Mouse (Mus musculus): Measurements from ENCODE around the gene Lrfn3. TPM values are rescaled to one million over a fixed set of nuclear protein-coding genes. Genes with fewer than 3 reads are reported as not detected.

Gene Lrfn3
- polyA plus RNA-seq, 1 experiment from 2014 or later, result 6.8 TPM

DNA sequence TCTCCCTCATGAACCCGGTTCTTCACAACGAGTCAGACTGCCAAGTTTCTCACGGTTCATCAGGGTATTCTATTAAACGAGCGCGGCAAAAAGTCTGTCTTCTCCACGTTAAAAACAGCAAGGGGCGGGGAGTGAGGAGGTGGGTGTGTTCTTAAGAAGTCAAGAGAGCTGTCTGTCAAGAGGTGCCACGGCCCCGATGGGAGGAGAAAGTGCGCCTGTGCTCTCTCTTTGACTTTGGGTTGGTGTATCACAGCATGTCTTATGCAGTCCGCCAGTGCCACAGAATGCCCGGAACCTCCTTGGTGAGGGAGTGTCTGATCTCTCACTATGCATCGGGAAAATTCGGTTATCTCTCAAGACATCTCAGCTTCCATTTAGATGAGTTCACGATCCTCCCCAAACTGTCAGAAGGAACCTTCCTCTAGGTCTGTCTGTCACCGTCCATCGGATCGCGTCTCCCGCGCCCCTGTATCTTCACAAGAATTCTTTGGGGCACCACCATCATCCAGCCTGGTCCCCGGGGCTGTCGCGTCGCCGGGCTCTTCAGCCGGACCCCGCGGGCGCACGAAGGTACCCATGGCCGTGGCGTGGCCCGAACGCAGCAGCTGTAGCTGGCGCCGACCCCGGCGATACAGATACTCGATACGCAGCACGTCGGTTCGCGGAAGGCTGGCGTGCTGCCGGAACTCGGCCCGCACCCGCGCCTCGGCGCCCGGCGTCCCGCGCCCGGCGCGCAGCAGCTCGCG lies 40.9 kb downstream of the Lrfn3 start, which contains the start of gene E130208F15Rik:
E130208F15Rik (plus strand) TSS at position 202 of the 746 bp plus-strand sequence.
- Histone ChIP-seq H3K36me3 (ENCODE audit: insufficient read depth, low read length) (no peaks in the 10 kb centered on the region), H3K4me1 (ENCODE audit: insufficient read depth, low read length) (peaks cover 16% of the 10 kb centered on the region), H3K9me3 (ENCODE audit: low read length) (no peaks in the 10 kb centered on the region), H3K27ac (ENCODE audit: low read length) (peak within 1 kb of the TSS; percentile 91), H3K9ac (replicated peaks; ENCODE audit: low read length) (peak within 1 kb of the TSS; percentile 87), H3K27me3 (ENCODE audit: insufficient read depth, low read length) (no peaks in the 10 kb centered on the region), H3K4me2 (replicated peaks; ENCODE audit: low read depth, low read length) (peak within 1 kb of the TSS; percentile 85), H3K4me3 (ENCODE audit: low read length) (peak within 1 kb of the TSS; percentile 79)
- ATAC-seq (ENCODE audit: low FRiP score, low TSS enrichment), result peak; percentile 65
- under 1% methylated on average over 62 of the region's 63 CpGs for WGBS

DNA sequence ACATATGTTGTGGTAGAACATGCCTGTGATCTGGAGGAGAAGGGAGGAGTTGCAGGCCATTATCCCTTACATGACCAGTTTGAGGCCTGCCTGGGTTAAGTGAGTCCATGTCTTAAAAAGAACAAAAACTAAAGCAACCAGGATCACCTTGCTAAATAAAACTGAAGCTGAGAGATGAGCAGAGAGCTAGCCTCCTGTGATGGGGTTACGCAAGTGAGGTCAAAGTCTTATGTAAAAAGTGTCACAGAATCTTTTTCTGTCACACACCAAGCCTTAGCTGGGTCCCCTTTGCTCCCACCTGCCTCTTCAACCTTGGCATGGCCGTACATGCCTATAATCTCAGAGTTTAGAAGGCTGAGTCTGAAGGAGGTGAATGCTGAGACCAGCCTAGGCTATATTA lies 41.6 kb downstream of the Lrfn3 start:
- Histone ChIP-seq H3K4me2 (replicated peaks; ENCODE audit: low read depth, low read length) (peak overlapping the region; percentile 85), H3K9ac (replicated peaks; ENCODE audit: low read length) (peak overlapping the region; percentile 87), H3K4me3 (ENCODE audit: low read length) (peak overlapping the region; percentile 79), H3K9me3 (ENCODE audit: low read length) (no peaks in the 10 kb centered on the region), H3K27ac (ENCODE audit: low read length) (no peak overlapping the region), H3K27me3 (ENCODE audit: insufficient read depth, low read length) (no peaks in the 10 kb centered on the region), H3K36me3 (ENCODE audit: insufficient read depth, low read length) (no peaks in the 10 kb centered on the region), H3K4me1 (ENCODE audit: insufficient read depth, low read length) (peaks cover 16% of the 10 kb centered on the region)
- 83% methylated on average over 2 of the region's 2 CpGs for WGBS
- no peak for ATAC-seq (ENCODE audit: low FRiP score, low TSS enrichment)

DNA sequence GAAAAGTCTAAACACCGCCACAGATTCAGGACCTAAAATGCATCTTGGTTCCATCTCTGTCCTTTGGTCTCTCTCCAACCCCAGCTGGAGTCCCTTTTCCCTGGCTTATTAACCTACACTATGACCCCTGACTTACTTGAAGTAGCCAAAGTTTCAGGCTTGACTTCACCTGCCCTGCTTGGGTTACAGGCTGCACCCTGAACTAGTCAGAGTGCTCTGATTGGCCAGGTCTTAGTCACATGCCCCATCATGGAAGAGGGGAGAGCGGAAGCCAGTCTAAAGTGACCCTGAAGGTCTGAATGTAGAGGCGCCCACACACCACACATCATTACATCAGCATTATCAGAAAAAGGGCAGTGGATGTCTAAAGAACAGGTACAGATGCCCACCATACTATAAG lies 44.4 kb downstream of the Lrfn3 start:
- no peak for ATAC-seq (ENCODE audit: low FRiP score, low TSS enrichment)
- WGBS, result 74% methylated on average over 3 of the region's 3 CpGs
- H3K36me3 ChIP-seq (ENCODE audit: insufficient read depth, low read length), result no peaks in the 10 kb centered on the region
- H3K4me2 ChIP-seq (replicated peaks; ENCODE audit: low read depth, low read length), result no peak overlapping the region
- no peak overlapping the region for H3K4me3 ChIP-seq (ENCODE audit: low read length)
- no peak overlapping the region for H3K9ac ChIP-seq (replicated peaks; ENCODE audit: low read length)
- no peaks in the 10 kb centered on the region for H3K9me3 ChIP-seq (ENCODE audit: low read length)
- H3K4me1 ChIP-seq (ENCODE audit: insufficient read depth, low read length), result peaks cover 30% of the 10 kb centered on the region
- no peaks in the 10 kb centered on the region for H3K27me3 ChIP-seq (ENCODE audit: insufficient read depth, low read length)
- peak overlapping the region; percentile 31; the same call in 1 of the 2 replicates for H3K27ac ChIP-seq (ENCODE audit: low read length)

DNA sequence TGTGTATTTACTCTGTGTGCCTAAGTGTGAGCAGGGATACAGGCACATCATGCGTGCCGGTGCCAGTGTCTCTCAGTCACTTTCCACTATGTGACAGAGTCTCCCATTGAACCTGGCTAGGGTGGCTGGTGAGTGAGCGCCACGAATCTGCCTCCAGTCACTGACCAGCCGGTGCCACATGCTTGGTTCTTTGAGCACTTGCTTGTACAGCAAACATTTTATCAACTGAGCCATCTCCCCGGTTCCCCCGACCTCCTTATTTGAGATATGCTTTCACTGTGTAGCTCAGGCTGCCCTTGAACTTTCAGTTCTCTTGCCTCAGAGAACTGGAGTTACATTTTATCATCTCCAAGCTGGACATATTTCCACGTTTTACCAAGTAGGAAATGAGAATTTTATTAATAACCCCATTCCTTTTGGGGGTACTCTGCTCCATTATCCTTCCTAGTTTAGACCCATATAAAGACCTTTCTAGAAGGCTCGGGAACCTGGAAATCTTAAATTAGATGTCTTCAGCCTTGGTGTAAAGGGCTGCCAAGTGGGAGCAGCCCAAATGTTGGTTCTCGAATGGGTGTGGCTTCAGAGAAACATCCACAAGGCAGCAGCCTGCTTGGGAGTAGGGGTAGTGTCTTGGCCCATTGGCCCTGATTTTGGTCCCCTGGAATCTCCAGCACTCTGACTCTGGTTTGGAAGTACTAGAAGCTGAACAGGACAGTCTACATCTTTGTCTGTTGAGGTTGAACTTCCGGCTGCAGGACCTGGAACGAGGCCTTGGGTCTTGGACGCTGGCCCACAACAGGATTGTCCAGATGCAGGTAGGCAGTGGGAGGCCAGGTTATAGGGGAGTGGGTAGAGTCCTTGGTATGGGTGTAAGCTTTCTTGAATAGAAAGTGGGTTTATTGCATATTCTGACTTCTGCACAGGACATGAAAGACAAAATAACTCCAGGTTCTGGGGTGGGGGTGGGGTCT lies 46.7 kb downstream of the Lrfn3 start:
- no peak for ATAC-seq (ENCODE audit: low FRiP score, low TSS enrichment)
- Histone ChIP-seq H3K9ac (replicated peaks; ENCODE audit: low read length) (peak overlapping the region; percentile 75), H3K4me1 (ENCODE audit: insufficient read depth, low read length) (peaks cover 18% of the 10 kb centered on the region), H3K4me3 (ENCODE audit: low read length) (peak overlapping the region; percentile 58), H3K36me3 (ENCODE audit: insufficient read depth, low read length) (no peaks in the 10 kb centered on the region), H3K9me3 (ENCODE audit: low read length) (no peaks in the 10 kb centered on the region), H3K27ac (ENCODE audit: low read length) (no peak overlapping the region; the same call in 1 of the 2 replicates), H3K27me3 (ENCODE audit: insufficient read depth, low read length) (no peaks in the 10 kb centered on the region), H3K4me2 (replicated peaks; ENCODE audit: low read depth, low read length) (peak overlapping the region; percentile 59)
- WGBS, result 66% methylated on average over 13 of the region's 13 CpGs

DNA sequence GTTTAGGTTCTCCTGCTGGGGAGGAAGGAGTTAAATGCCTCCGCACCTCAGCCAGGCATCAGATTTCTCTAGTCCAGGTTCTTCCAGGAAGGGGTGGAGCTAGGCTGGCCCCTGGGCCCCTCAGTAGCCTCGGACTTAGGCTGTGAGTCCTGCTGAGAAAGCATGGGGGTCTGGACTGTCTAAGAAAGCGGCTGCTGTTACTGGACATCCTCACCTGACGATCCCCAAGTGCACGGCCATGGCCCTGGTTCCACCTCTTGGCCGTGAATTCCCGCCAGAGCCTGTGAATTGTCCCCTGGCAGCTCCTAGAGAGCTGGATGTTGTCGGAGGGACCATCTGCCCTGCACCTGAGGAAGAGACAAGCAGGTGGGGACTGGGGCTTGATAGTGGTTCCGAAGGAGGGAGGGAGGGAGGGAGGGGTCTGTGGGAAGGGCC lies 47.8 kb downstream of the Lrfn3 start, which contains the start of gene Syne4:
Syne4 (plus strand) TSS at position 87 of the 435 bp plus-strand sequence.
- Histone ChIP-seq H3K27ac (ENCODE audit: low read length) (peak within 1 kb of the TSS; percentile 83), H3K27me3 (ENCODE audit: insufficient read depth, low read length) (no peaks in the 10 kb centered on the region), H3K4me3 (ENCODE audit: low read length) (peak within 1 kb of the TSS; percentile 58), H3K4me2 (replicated peaks; ENCODE audit: low read depth, low read length) (peak within 1 kb of the TSS; percentile 59), H3K9ac (replicated peaks; ENCODE audit: low read length) (peak within 1 kb of the TSS; percentile 75), H3K9me3 (ENCODE audit: low read length) (no peaks in the 10 kb centered on the region), H3K36me3 (ENCODE audit: insufficient read depth, low read length) (no peaks in the 10 kb centered on the region), H3K4me1 (ENCODE audit: insufficient read depth, low read length) (peaks cover 21% of the 10 kb centered on the region)
- under 1% methylated on average over 9 of the region's 9 CpGs for WGBS
- peak; percentile 84 for ATAC-seq (ENCODE audit: low FRiP score, low TSS enrichment)

DNA sequence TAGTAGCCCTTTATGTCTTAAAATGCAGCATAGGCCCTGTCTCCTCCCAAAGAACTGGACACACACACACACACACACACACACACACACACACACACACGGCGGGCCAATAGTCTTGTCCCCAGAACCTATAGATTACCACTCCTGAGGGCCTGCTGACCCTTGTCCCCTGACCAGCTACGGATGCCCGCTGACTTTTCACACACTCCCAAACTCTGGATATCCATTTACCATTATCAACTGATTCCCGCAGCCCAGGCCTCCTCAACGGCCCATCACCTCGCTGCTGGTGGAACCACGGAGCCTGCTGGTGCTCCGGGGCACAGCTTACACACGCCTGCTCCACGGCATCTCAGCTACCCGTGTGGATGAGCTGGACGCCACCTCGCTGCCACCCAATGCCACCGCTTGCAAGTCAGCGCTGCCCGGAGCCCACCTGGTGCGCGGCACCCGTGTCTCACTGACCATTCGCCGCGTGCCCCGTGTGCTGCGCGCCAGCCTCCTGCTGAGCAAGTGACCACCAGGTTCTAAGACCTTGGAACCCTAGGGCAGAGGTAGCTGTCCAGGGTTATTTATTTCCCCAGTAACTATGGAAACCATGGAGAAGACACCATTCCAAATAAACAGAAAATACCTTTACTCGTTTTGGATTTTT lies 48.8 kb downstream of the Lrfn3 start:
- H3K4me3 ChIP-seq (ENCODE audit: low read length), result peak overlapping the region; percentile 21
- no peaks in the 10 kb centered on the region for H3K9me3 ChIP-seq (ENCODE audit: low read length)
- no peaks in the 10 kb centered on the region for H3K36me3 ChIP-seq (ENCODE audit: insufficient read depth, low read length)
- H3K27me3 ChIP-seq (ENCODE audit: insufficient read depth, low read length), result no peaks in the 10 kb centered on the region
- 31% methylated on average over 27 of the region's 27 CpGs for WGBS
- H3K4me2 ChIP-seq (replicated peaks; ENCODE audit: low read depth, low read length), result peak overlapping the region; percentile 26; the same call in 1 of the 2 replicates
- 0 out of 2 replicates have a peak overlapping the region, but pooled peaks have one; percentile 28 for H3K9ac ChIP-seq (replicated peaks; ENCODE audit: low read length)
- ATAC-seq (ENCODE audit: low FRiP score, low TSS enrichment), result peak; percentile 31; the same call in 1 of the 2 replicates
- H3K4me1 ChIP-seq (ENCODE audit: insufficient read depth, low read length), result peaks cover 27% of the 10 kb centered on the region
- H3K27ac ChIP-seq (ENCODE audit: low read length), result peak overlapping the region; percentile 37; the same call in 1 of the 2 replicates

DNA sequence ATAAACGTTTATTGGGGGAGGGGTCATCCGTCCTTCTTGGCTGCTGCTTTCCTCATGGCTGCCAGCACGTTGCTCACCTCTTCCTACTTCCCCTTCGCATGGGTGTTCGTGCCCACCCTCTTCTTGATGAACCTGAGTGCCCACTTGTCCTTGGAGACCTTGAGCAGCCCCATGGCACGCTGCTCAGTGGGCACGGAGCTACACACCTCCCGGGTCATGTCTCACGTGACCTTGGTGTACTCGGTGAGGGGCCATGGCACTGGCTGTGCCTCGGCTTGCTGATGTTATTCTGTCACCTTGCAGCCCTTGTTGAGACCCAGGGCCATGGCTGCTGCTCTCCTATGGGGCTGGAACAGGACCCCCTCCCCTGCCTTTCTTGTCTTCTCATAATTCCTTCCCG lies 52.4 kb downstream of the Lrfn3 start:
- Histone ChIP-seq H3K9ac (replicated peaks; ENCODE audit: low read length) (no peak overlapping the region), H3K9me3 (ENCODE audit: low read length) (no peaks in the 10 kb centered on the region), H3K4me1 (ENCODE audit: insufficient read depth, low read length) (peaks cover 27% of the 10 kb centered on the region), H3K27me3 (ENCODE audit: insufficient read depth, low read length) (no peaks in the 10 kb centered on the region), H3K27ac (ENCODE audit: low read length) (no peak overlapping the region), H3K36me3 (ENCODE audit: insufficient read depth, low read length) (peaks cover 11% of the 10 kb centered on the region), H3K4me3 (ENCODE audit: low read length) (no peak overlapping the region), H3K4me2 (replicated peaks; ENCODE audit: low read depth, low read length) (no peak overlapping the region)
- 89% methylated on average over 12 of the region's 12 CpGs for WGBS
- no peak for ATAC-seq (ENCODE audit: low FRiP score, low TSS enrichment)

- 57% methylated on average over 15 of the region's 15 CpGs for WGBS
- Histone ChIP-seq H3K27ac (ENCODE audit: low read length) (peak overlapping the region; percentile 17; the same call in 1 of the 2 replicates), H3K4me3 (ENCODE audit: low read length) (peak overlapping the region; percentile 80), H3K9ac (replicated peaks; ENCODE audit: low read length) (peak overlapping the region; percentile 71), H3K4me2 (replicated peaks; ENCODE audit: low read depth, low read length) (peak overlapping the region; percentile 94), H3K9me3 (ENCODE audit: low read length) (no peaks in the 10 kb centered on the region), H3K36me3 (ENCODE audit: insufficient read depth, low read length) (peaks cover 11% of the 10 kb centered on the region), H3K27me3 (ENCODE audit: insufficient read depth, low read length) (no peaks in the 10 kb centered on the region), H3K4me1 (ENCODE audit: insufficient read depth, low read length) (peaks cover 26% of the 10 kb centered on the region)
- ATAC-seq (ENCODE audit: low FRiP score, low TSS enrichment), result no peak
Measured at GRCm38 (mm10) chr7:30309395-30310129, 53.0 kb downstream of the Lrfn3 start.

Measured in kidney, embryonic 16.5 days (tissue).